Mouse (Mus musculus): ENCODE results near the gene Polr3f.

GRCm38 (mm10) chr2:144545481-144545880, 18.0 kb downstream of the Polr3f start:
- no peak for TF ChIP-seq CTCF (IDR thresholded peaks at IDR 0.05; ENCODE audit: borderline replicate concordance, insufficient read depth, low read length)
- TF ChIP-seq POLR2A (IDR thresholded peaks at IDR 0.05; ENCODE audit: low read depth, low read length) = no peak
